Mouse (Mus musculus): ENCODE results near the gene Stox1. TPM values are rescaled to one million over a fixed set of nuclear protein-coding genes. Genes with fewer than 3 reads are reported as not detected.

Stox1 gene
- total RNA-seq, 2 experiments from 2014 or later: 1.2 to 1.9 TPM

DNA sequence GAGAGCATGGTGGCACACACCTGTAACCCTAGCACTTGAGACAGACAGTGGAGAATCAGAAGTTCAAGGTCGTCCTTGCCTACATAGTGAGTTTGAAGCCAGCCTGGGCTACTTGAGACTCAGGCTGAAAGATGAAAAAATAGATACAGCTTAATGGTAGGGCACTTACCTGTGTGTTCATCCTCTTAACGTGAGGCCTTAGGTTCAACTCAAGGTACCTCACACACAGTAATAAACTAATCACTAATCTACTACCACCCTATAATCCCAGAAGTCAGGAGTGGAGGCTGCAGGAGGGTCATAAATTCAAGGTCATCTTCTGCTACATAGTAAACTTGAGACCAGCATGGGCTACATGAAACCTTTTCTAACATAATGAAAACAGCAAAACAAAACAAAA lies 57.5 kb downstream of the Stox1 start:
- DNase-seq (ENCODE audit: low spot score in 2 of 2): no peak

GRCm38 (mm10) chr10:62668043-62668442 lies 57.9 kb downstream of the Stox1 start:
- no peak for DNase-seq (ENCODE audit: low spot score in 2 of 2)

GRCm38 (mm10) chr10:62664963-62665590 lies 60.9 kb downstream of the Stox1 start:
- peak in 1 of 2 experiments; percentile 23 for DNase-seq (ENCODE audit: low spot score in 2 of 2)

- no peak for DNase-seq (ENCODE audit: low spot score in 2 of 2)
These were observed 61.8 kb downstream of the Stox1 start for GRCm38 (mm10) chr10:62664171-62664570.

- DNase-seq (ENCODE audit: low spot score in 2 of 2): no peak
These were observed 69.2 kb downstream of the Stox1 start for GRCm38 (mm10) chr10:62656711-62657110.

GRCm38 (mm10) chr10:62651961-62652360 lies 74.0 kb downstream of the Stox1 start:
- no peak for DNase-seq (ENCODE audit: low spot score in 2 of 2)

DNA sequence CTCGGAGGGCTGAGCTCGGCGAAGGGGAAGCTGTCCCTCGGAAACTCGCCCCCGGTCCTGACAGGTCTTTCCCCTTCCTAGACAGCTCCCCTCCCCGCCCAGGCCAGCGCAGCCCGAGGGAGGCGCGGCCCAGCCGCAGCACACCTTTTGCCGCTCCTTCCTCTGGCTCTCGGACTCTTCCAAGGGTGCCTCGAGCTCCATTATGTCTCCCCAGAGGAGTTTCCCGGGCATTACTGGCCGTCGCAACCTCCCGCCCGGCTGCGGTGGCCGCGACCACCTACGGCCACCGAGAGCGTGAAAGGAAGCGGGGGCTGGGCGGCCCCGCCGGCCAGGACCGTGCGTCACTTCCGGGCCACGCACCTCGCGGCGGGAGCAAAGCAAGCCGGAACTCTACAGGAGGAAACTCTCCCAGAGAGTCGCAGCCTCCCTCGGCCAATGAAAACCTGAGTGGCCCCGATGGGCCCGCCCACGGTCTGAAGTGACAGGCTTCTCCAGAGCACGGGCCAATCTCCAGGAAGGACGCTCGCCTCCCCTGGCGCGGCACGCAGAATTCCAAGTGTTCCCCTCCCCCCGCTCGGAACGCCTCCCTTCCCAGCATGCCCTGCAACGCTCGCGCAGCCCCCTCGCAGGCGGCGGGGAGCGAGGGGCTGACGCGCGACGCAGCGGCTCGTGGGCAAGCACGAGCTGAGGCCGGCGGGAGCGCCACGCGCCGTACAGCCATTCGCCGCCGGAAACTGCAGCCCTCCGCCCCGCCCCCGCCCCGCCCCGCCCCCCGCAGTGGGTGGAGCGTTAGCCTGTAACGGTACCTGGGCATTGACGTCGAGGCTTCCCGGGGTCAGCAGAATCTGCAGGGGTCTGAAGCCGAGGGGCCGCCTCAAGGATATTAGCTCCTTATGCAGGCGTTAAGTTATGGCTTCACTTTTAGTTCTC lies 74.8 kb downstream of the Stox1 start, which contains the start of gene Ddx50:
Gene Ddx50 (minus strand): TSS at position 338 of the 930 bp plus-strand sequence.
- peak; percentile 94 to 97 for DNase-seq (ENCODE audit: low spot score in 2 of 2)

GRCm38 (mm10) chr10:62650358-62650782 lies 75.6 kb downstream of the Stox1 start:
- no peak for DNase-seq (ENCODE audit: low spot score in 2 of 2)

Small RNA genes lying within 50 kb of the gene (microRNA-seq; reads per million reads assigned to microRNA genes)
- not detected for gene Mir7215

Other genes with a start within 250 kb of the Stox1 start
- 10 to 100 TPM; 45.3 to 48.7 TPM for gene Vps26a, start 239.3 kb downstream of the Stox1 start, total RNA-seq (2021)
- gene Srgn, start 198.7 kb downstream of the Stox1 start, total RNA-seq (2021): 10 to 100 TPM; 23.9 to 38.9 TPM
- 10 to 100 TPM; 39.2 to 42.1 TPM for gene Kif1bp, start 147.7 kb downstream of the Stox1 start, total RNA-seq (2021)
- gene Ddx21, start 123.8 kb downstream of the Stox1 start, total RNA-seq (2021): 10 to 100 TPM; 57.3 to 62.6 TPM
- gene Ddx50, start 74.9 kb downstream of the Stox1 start, total RNA-seq (2021): 100 to 1,000 TPM; 141 to 143 TPM
- gene Ccar1, start 66.2 kb upstream of the Stox1 start, total RNA-seq (2021): 10 to 100 TPM; 89.8 to 93.2 TPM
- 10 to 100 TPM; 19.1 to 19.6 TPM for gene Tet1, start 182.9 kb upstream of the Stox1 start, total RNA-seq (2021)
- 10 to 100 TPM; 34.3 to 36.6 TPM for gene Slc25a16, start 194.5 kb upstream of the Stox1 start, total RNA-seq (2021)
- 10 to 100 TPM in 1 of 2 experiments, 1 to 10 TPM in 1; 9.5 to 11.8 TPM for gene Dna2, start 220.9 kb upstream of the Stox1 start, total RNA-seq (2021)

Data from adrenal gland, postnatal 4 days (tissue).